Mouse (Mus musculus) MEL (cell line): ENCODE results near the gene Ptprj. TPM values are rescaled to one million over a fixed set of nuclear protein-coding genes. Genes with fewer than 3 reads are reported as not detected.
A peak's percentile ranks its signal among the peaks of the same experiment; 100 is the strongest.

Experiments used
- DNase-seq: peaks from one replicate; pipeline ENCODE4 v3.0.0; 2011; ENCODE audit warnings: low read depth, low spot score
- H3K27ac ChIP-seq: 2 replicates; pipeline ENCODE4 v1.5.1; 2012; ENCODE audit warnings: low read depth, mild to moderate bottlenecking, control low read depth, low read length, moderate library complexity; ENCODE audit not compliant: control insufficient read depth
- H3K27me3 ChIP-seq, 2 experiments: fragments of 150-350 bp in 1 of 2; sonication (generic) in 1 of 2; 2 replicates each; pipeline ENCODE4 v1.6.1; 2012; ENCODE audit warnings: low read length in 2 of 2, mild to moderate bottlenecking in 2 of 2, improper control_type of control experiment in 1 of 2, moderate library complexity in 1 of 2; ENCODE audit not compliant: insufficient read depth in 2 of 2, control insufficient read depth in 1 of 2
- H3K36me3 ChIP-seq, 2 experiments: 2 replicates each; pipeline ENCODE4 v1.6.1; 2012 to 2014; ENCODE audit warnings: low read length in 2 of 2, improper control_type of control experiment in 1 of 2, inconsistent platforms in 1 of 2, mild to moderate bottlenecking in 1 of 2; ENCODE audit not compliant: insufficient read depth in 2 of 2, control insufficient read depth in 1 of 2
- H3K4me1 ChIP-seq, 2 experiments: fragments of 150-350 bp in 1 of 2; sonication (generic) in 1 of 2; 2 replicates each; pipeline ENCODE4 v1.6.1; 2012; ENCODE audit warnings: low read length in 2 of 2, improper control_type of control experiment in 1 of 2, mild to moderate bottlenecking in 1 of 2; ENCODE audit not compliant: insufficient read depth in 2 of 2, control insufficient read depth in 1 of 2
- H3K4me3 ChIP-seq, 2 experiments: fragments of 150-350 bp in 1 of 2; sonication (generic) in 1 of 2; 2 replicates each; pipeline ENCODE4 v1.5.1; 2012; ENCODE audit warnings: low read depth in 2 of 2, low read length in 2 of 2, mild to moderate bottlenecking in 2 of 2, moderate library complexity in 2 of 2, control low read depth in 1 of 2, improper control_type of control experiment in 1 of 2; ENCODE audit not compliant: control insufficient read depth in 1 of 2, insufficient read depth in 1 of 2
- H3K79me2 ChIP-seq: 2 replicates; pipeline ENCODE4 v1.6.1; 2012; ENCODE audit warnings: mild to moderate bottlenecking, low read length, moderate library complexity; ENCODE audit not compliant: control insufficient read depth, poor library complexity, insufficient read depth
- H3K9ac ChIP-seq: 2 replicates; pipeline ENCODE4 v1.6.1; 2012; ENCODE audit warnings: low read depth, mild to moderate bottlenecking, control low read depth, low read length, moderate library complexity; ENCODE audit not compliant: control insufficient read depth, poor library complexity, severe bottlenecking
- H3K9me3 ChIP-seq: fragments of 150-350 bp; sonication (generic); replicated peaks from 2 replicates; pipeline ENCODE4 v1.6.1; 2012; ENCODE audit warnings: mild to moderate bottlenecking, low read length, improper control_type of control experiment, moderate library complexity; ENCODE audit not compliant: insufficient read depth
- ELF1 ChIP-seq: IDR thresholded peaks from 2 replicates; pipeline ENCODE4 v1.6.1; 2014; ENCODE audit warnings: low read depth, mild to moderate bottlenecking, inconsistent platforms, low read length, improper control_type of control experiment, moderate library complexity
- ETS1 ChIP-seq: IDR thresholded peaks from 2 replicates; pipeline ENCODE4 v1.6.1; 2012; ENCODE audit warnings: low read depth, mild to moderate bottlenecking, inconsistent platforms, low read length, improper control_type of control experiment, moderate library complexity
- GATA1 ChIP-seq: IDR thresholded peaks from 2 replicates; pipeline ENCODE4 v1.6.1; 2011; ENCODE audit warnings: low read depth, low read length, improper control_type of control experiment
- MAX ChIP-seq: IDR thresholded peaks from 2 replicates; pipeline ENCODE4 v1.6.1; 2011; ENCODE audit warnings: low read length, improper control_type of control experiment
- MEF2A ChIP-seq: IDR thresholded peaks from 2 replicates; pipeline ENCODE4 v1.6.1; 2014; ENCODE audit warnings: low read depth, mild to moderate bottlenecking, inconsistent platforms, low read length, improper control_type of control experiment; ENCODE audit not compliant: poor library complexity, insufficient replicate concordance, severe bottlenecking; ENCODE audit errors: extremely low read depth
- MXI1 ChIP-seq: IDR thresholded peaks from 2 replicates; pipeline ENCODE4 v1.6.1; 2011; ENCODE audit warnings: mild to moderate bottlenecking, low read depth, low read length, improper control_type of control experiment
- MYC ChIP-seq: IDR thresholded peaks from 2 replicates; pipeline ENCODE4 v1.6.1; 2011; ENCODE audit warnings: low read depth, mild to moderate bottlenecking, low read length, improper control_type of control experiment, moderate library complexity
- NELFE ChIP-seq: IDR thresholded peaks from 2 replicates; pipeline ENCODE4 v1.6.1; 2011; ENCODE audit warnings: low read depth, low read length, improper control_type of control experiment
- POLR2AphosphoS2 ChIP-seq: IDR thresholded peaks from 2 replicates; pipeline ENCODE4 v1.6.1; 2011; ENCODE audit warnings: low read length, improper control_type of control experiment
- RAD21 ChIP-seq: IDR thresholded peaks from 2 replicates; pipeline ENCODE4 v1.6.1; 2011; ENCODE audit warnings: mild to moderate bottlenecking, low read depth, low read length, improper control_type of control experiment
- RCOR1 ChIP-seq: IDR thresholded peaks from 2 replicates; pipeline ENCODE4 v1.6.1; 2012; ENCODE audit warnings: low read depth, mild to moderate bottlenecking, inconsistent platforms, low read length, improper control_type of control experiment
- SMC3 ChIP-seq: IDR thresholded peaks from 2 replicates; pipeline ENCODE4 v1.6.1; 2011; ENCODE audit warnings: low read depth, low read length, improper control_type of control experiment
- USF1 ChIP-seq: IDR thresholded peaks from 2 replicates; pipeline ENCODE4 v1.6.1; 2014; ENCODE audit warnings: low read depth, mild to moderate bottlenecking, inconsistent platforms, low read length, improper control_type of control experiment, moderate library complexity
- USF2 ChIP-seq, 2 experiments: IDR thresholded peaks; 2 replicates each; pipeline ENCODE4 v1.6.1; 2011 to 2012; ENCODE audit warnings: improper control_type of control experiment in 2 of 2, low read length in 2 of 2, borderline replicate concordance in 1 of 2, inconsistent platforms in 1 of 2, low read depth in 1 of 2, mild to moderate bottlenecking in 1 of 2; ENCODE audit not compliant: insufficient read depth in 1 of 2
- ZC3H11A ChIP-seq: IDR thresholded peaks from 2 replicates; pipeline ENCODE4 v1.6.1; 2012; ENCODE audit warnings: low read depth, mild to moderate bottlenecking, inconsistent platforms, low read length, improper control_type of control experiment
- ZKSCAN1 ChIP-seq: IDR thresholded peaks from 2 replicates; pipeline ENCODE4 v1.6.1; 2012; ENCODE audit warnings: low read depth, mild to moderate bottlenecking, inconsistent platforms, low read length, improper control_type of control experiment, moderate library complexity
- ZMIZ1 ChIP-seq: IDR thresholded peaks from 2 replicates; pipeline ENCODE4 v1.6.1; 2012; ENCODE audit warnings: low read depth, mild to moderate bottlenecking, inconsistent platforms, low read length, improper control_type of control experiment, moderate library complexity
- ZNF384 ChIP-seq: IDR thresholded peaks from 2 replicates; pipeline ENCODE4 v1.6.1; 2012; ENCODE audit warnings: low read depth, mild to moderate bottlenecking, inconsistent platforms, low read length, improper control_type of control experiment
- polyA plus RNA-seq, 2 experiments: library from polyadenylated mRNA; stranded (reverse) in 1 of 2; unstranded in 1 of 2; fragments of >175 nt in 1 of 2; fragments of >200 nt in 1 of 2; gene quantifications; 2 replicates each; pipeline versions ENCODE4 v1.2.1 to v1.2.4; 2012; ENCODE audit warnings: low replicate concordance in 2 of 2, low read depth in 1 of 2; ENCODE audit not compliant: insufficient read length in 2 of 2, insufficient read depth in 1 of 2, missing spikeins in 1 of 2
- total RNA-seq: library from RNA; depleted of rRNA; stranded (reverse); fragments of 300-350 nt; gene quantifications from 2 replicates; pipeline ENCODE4 v1.2.3, GENCODE M21; 2012

The Ptprj gene
- total and polyA plus RNA-seq, 3 experiments, result 6.4 to 10.2 TPM; not detected in 1

GRCm38 (mm10) chr2:90565192-90565929 is 15.1 kb downstream of the Ptprj start (continued):
- TF ChIP-seq USF1 (peak; percentile 71), MAX (0 out of 2 replicates have a peak, but pooled peaks have one; percentile 49), POLR2AphosphoS2 (0 out of 2 replicates have a peak, but pooled peaks have one; percentile 14), ZMIZ1 (no peak), SMC3 (no peak), RCOR1 (no peak), RAD21 (no peak), ETS1 (peak; percentile 40)

GRCm38 (mm10) chr2:90564552-90564951 is 15.9 kb downstream of the Ptprj start:
- no peak overlapping the region for H3K4me3 ChIP-seq
- no peaks in the 10 kb centered on the region for H3K27me3 ChIP-seq
- H3K4me1 ChIP-seq, result peaks cover 28 to 58% of the 10 kb centered on the region in 2 experiments

GRCm38 (mm10) chr2:90563171-90563570 is 17.3 kb downstream of the Ptprj start:
- Histone ChIP-seq H3K36me3 (peaks cover 0 to 69% of the 10 kb centered on the region in 2 experiments; a peak in 2 of 4 replicates), H3K79me2 (peaks cover 9% of the 10 kb centered on the region), H3K9me3 (no peaks in the 10 kb centered on the region), H3K4me3 (no peak overlapping the region), H3K27ac (peak overlapping the region; percentile 15; the same call in 1 of the 2 replicates), H3K4me1 (peaks cover 32 to 69% of the 10 kb centered on the region in 2 experiments), H3K9ac (no peak overlapping the region), H3K27me3 (no peaks in the 10 kb centered on the region)
- no peak for DNase-seq
- TF ChIP-seq ETS1 (0 out of 2 replicates have a peak, but pooled peaks have one; percentile 22), NELFE (no peak), MXI1 (no peak), MEF2A (no peak), RAD21 (no peak), ZKSCAN1 (peak; percentile 99), MYC (0 out of 2 replicates have a peak, but pooled peaks have one; percentile 29), ZNF384 (0 out of 2 replicates have a peak, but pooled peaks have one; percentile 7), USF2 (IDR thresholded peaks at IDR 0.05; ENCODE audit: borderline replicate concordance in 1 of 2, insufficient read depth in 1 of 2, low read depth in 1 of 2, low read length in 2 of 2) (no peak)

More at GRCm38 (mm10) chr2:90564552-90564951, 15.9 kb downstream of the Ptprj start:
- H3K36me3 ChIP-seq, result peaks cover 0 to 58% of the 10 kb centered on the region in 2 experiments; a peak in 2 of 4 replicates
- no peak overlapping the region for H3K9ac ChIP-seq
- no peak for DNase-seq
- H3K27ac ChIP-seq, result peak overlapping the region; percentile 99
- no peaks in the 10 kb centered on the region for H3K9me3 ChIP-seq
- H3K79me2 ChIP-seq, result peaks cover 8% of the 10 kb centered on the region
- TF ChIP-seq RCOR1, result no peak
- no peak for TF ChIP-seq ZNF384
- peak; percentile 27; the same call in 1 of the 2 replicates for TF ChIP-seq GATA1
- TF ChIP-seq MAX, result no peak
- TF ChIP-seq ZKSCAN1, result no peak
- no peak for TF ChIP-seq ELF1
- no peak for TF ChIP-seq USF2 (IDR thresholded peaks at IDR 0.05; ENCODE audit: borderline replicate concordance in 1 of 2, insufficient read depth in 1 of 2, low read depth in 1 of 2, low read length in 2 of 2)
- no peak for TF ChIP-seq ZC3H11A
- TF ChIP-seq, all 39 proteins: peak for 1
